Mouse (Mus musculus) thymus, postnatal 14 days (tissue): ENCODE measurements around the gene Bex2.

Experiments used
- DNase-seq: peaks from one replicate; pipeline ENCODE4 v3.0.0; 2021

The Bex2 gene

GRCm38 (mm10) chrX:136068020-136068419 lies at the start of gene Bex2:
TSS of gene Bex2 (minus strand) at chrX:136068236.
- DNase-seq: peak; percentile 43

DNA sequence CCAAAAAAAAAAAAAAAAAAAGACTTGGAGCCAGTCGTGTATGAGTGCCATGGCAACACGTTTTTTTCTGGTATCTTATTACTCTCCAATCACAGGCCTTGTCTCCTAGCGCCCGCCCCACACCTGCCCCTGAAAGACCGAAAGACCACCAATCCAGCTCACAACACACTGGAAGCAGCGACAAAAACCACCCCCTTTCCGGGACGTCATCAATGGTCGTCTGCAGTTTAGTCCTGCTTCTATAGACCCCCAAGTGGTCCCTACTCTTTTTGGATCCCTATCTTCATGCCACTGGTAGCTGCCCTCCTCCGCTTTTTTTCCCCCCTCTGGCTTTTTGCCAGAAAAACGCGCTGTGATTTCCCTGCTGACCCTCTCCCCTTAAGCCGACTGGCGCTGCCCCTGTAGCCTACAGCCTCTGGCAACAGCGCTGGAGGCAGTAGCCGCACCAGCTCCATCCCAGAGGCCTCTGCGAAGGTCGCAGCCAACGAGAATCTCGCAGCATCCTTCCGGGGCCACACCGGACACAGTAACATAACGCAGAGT lies 47.5 kb upstream of the Bex2 start:
- no peak for DNase-seq

DNA sequence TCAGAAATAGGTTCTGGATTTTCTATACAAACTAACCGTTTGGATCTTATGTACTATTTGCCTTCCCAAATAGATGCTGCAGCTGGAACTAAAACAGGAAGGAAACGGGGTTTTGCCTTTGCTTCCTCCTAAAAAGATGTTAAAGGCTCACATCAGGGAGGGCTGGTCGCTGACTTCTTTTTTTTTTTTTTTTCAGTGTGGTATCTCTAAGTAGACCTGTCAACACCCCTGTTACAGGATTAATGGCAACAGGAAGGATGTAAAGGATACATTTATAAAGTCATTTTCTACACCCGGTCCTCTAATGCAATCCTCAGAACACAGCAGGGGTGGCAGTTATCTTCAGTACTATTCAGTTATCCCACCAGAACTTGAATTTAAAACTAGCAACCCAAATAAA lies 47.0 kb upstream of the Bex2 start:
- DNase-seq: no peak

DNA sequence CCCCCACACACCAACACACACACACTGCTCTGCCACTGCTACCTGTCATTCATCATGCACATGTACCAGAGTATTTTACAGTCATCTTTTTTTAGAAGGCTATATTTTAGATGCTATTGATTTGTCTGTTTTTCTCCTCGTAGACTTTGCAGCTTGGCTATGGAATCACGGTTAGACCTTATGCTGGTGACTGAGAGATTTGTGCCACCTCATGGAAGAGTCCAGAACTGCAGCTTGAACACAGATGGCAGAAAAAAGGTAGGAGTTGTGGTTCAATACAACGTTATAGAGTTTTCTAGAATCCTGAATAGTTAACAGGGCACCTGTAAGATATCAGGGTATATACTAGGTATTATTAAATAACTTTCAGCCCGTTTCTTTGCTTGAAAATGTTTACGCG lies 39.9 kb upstream of the Bex2 start:
- DNase-seq: peak; percentile 6

- DNase-seq: no peak
Measured at GRCm38 (mm10) chrX:136104724-136105088, 36.7 kb upstream of the Bex2 start.

DNA sequence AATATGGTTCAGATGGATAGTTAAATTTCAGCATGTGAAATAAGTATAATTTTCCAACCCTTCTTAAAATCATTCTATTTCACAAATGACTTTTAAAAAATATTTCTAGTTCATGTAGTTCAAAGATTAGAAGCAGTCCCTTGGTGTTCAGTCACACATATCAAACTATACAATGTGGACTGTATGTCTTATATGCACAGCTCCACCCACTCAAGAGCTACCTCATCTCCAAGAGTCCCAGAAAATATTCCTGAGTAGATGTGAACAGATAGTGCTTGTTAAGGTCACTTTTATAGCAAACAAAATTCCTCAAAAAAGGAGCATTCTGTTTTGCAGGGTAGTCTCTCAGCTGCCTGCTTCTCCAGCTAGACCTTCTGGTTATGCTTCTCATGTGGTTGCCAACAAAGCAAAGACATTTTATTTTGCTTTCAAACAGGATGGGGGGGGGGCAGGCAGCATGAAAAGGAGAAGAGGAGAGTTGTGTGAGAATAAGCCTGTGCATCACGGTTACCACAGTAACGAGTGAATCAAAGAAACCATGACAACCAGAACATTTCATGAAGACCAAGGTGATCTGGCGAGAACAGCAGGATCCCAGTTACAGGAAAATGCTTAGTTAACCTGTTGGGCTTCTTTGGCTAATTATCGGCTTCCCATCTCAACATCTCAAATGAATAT lies 36.1 kb upstream of the Bex2 start:
- no peak for DNase-seq

GRCm38 (mm10) chrX:136094421-136094820 lies 26.4 kb upstream of the Bex2 start:
- DNase-seq: no peak

- no peak for DNase-seq
Measured at GRCm38 (mm10) chrX:136092497-136093279, 24.7 kb upstream of the Bex2 start.

DNA sequence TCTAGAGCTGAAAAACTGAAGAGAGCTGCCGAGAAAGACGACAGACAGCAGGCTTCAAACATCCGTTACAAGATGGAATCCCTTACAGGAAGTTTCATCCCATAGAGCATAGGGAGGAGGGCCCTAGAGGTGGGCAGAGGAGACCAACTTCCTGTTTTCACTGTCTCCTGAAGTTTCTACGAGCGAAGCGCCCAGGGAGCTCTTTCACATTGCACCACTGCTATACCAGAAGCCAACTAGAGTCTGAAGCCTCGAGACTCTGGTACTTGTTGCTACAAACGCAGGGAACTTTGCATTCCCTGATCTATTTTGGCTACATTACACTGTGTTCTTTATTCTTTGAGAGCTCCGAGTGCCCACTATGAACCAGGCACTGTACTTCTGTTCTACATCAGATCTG lies 17.1 kb upstream of the Bex2 start, which contains the start of gene Nxf3:
TSS of gene Nxf3 (minus strand) at position 101 of the 400 bp plus-strand sequence.
- DNase-seq: no peak

GRCm38 (mm10) chrX:136067201-136067991 lies 640 bp downstream of the Bex2 start:
- peak; percentile 8 for DNase-seq

GRCm38 (mm10) chrX:136060698-136061097 lies 7.3 kb downstream of the Bex2 start:
- DNase-seq: no peak

- DNase-seq: no peak
Measured at GRCm38 (mm10) chrX:136051219-136051618, 16.8 kb downstream of the Bex2 start.

DNA sequence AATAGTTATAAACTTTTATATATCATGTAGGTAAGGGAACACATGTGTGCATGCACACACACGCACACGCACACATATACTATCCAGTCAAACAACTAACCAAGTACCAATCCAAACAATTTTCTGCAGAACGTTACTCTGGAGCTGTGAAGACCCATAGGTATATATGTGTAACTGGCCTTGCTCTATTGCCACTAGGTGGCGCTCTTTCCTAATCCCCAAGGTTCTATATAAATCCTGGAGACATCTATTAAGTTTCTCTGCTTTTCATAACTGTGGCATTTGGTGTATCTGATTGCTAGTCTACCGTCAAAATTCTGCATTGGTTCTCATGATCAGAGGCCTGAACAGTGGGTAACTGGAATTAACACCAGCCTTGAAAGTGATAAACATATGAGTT lies 20.5 kb downstream of the Bex2 start:
- peak; percentile 51 for DNase-seq

DNA sequence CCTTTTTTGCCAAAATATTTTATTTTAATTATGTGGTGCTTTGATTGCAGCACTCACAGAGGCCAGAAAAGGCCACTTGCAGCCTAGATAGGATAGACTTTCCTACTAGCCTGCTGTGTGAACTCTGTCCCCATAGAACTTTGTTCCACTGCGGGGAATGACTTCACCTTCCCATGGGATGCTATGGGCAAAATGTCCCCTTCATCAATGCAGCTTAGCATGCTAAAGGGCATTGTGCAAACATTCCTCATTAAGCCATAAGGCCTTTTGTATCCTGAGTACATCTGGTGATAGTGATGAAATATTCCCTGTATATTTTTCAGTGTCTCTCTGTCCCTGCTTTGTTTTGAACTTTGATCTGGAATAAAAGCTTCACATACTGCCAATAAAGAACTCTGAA lies 24.3 kb downstream of the Bex2 start:
- DNase-seq: no peak

- DNase-seq: peak; percentile 2
Measured at GRCm38 (mm10) chrX:136032799-136033763, 35.0 kb downstream of the Bex2 start, which contains the start of gene Arxes1. TSS of gene Arxes1 (plus strand) at chrX:136033367.

DNA sequence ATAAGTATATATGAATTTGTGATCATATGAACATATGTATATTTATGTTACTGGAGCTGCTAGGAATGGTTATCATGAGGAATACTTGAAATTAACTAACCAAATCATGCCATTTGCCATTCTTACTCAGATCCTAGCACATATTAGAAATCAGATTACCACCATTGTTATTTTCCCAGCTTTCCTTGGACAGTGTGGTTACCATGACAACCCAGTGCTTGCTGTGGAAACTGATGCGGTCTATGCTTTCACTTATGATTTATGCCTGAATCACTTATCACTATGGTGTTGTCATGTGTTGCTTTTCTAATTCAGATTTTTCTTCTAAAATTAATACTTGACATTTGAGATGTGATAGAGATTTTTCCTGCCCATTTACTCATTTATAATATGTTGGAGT lies 37.7 kb downstream of the Bex2 start:
- DNase-seq: no peak
